Mouse (Mus musculus) embryonic facial prominence, embryonic 12.5 days (tissue): ENCODE results near the gene Plcl2. TPM values are rescaled to one million over a fixed set of nuclear protein-coding genes. Genes with fewer than 3 reads are reported as not detected.
"Not testable (repeated sequence)": the region's sequence is repeated elsewhere in the genome, so short reads cannot be mapped to it uniquely, and the experiment has no call there.

Experiments used
- ATAC-seq: fragments of 200-750 bp; cut with Nextera tagmentation; 2 replicates; pipeline ENCODE4 v1.8.0; 2017; ENCODE audit not compliant: insufficient number of reproducible peaks, insufficient read depth, low FRiP score, low TSS enrichment
- H3K27ac ChIP-seq: fragments of 300-500 bp; sonication (generic); 2 replicates; pipeline ENCODE4 v1.5.1; 2016; ENCODE audit warnings: mild to moderate bottlenecking
- H3K27me3 ChIP-seq: fragments of 300-500 bp; sonication (generic); 2 replicates; pipeline ENCODE4 v1.6.1; 2016; ENCODE audit warnings: mild to moderate bottlenecking, moderate library complexity
- H3K36me3 ChIP-seq: fragments of 300-500 bp; sonication (generic); 2 replicates; pipeline ENCODE4 v1.6.1; 2016; ENCODE audit warnings: mild to moderate bottlenecking
- H3K4me1 ChIP-seq: fragments of 300-500 bp; sonication (generic); 2 replicates; pipeline ENCODE4 v1.6.1; 2016
- H3K4me2 ChIP-seq: fragments of 300-500 bp; sonication (generic); replicated peaks from 2 replicates; pipeline ENCODE4 v1.6.1; 2016; ENCODE audit warnings: mild to moderate bottlenecking, moderate library complexity
- H3K4me3 ChIP-seq: fragments of 300-500 bp; sonication (generic); 2 replicates; pipeline ENCODE4 v1.5.1; 2016; ENCODE audit warnings: mild to moderate bottlenecking
- H3K9ac ChIP-seq: fragments of 300-500 bp; sonication (generic); 2 replicates; pipeline ENCODE4 v1.6.1; 2016; ENCODE audit warnings: mild to moderate bottlenecking, moderate library complexity
- H3K9me3 ChIP-seq: fragments of 300-500 bp; sonication (generic); 2 replicates; pipeline ENCODE4 v1.6.1; 2016; ENCODE audit warnings: mild to moderate bottlenecking, moderate library complexity
- WGBS: fragments of 180-500 bp; shearing (Covaris S2); methylation state at CpG from one replicate; pipeline ENCODE4 v1.1.7; 2016; 5-methylcytosine and 5-hydroxymethylcytosine counted together
- polyA plus RNA-seq: library from polyadenylated mRNA; unstranded; fragments of >200 nt; fragmentation: Nextera tagmentation; extraction: Ambion mirVana; gene quantifications from 2 replicates; pipeline ENCODE4 v1.2.1, GENCODE M21; 2016

Gene Plcl2
- polyA plus RNA-seq, 1 experiment from 2014 or later, result 5.9 TPM

- Histone ChIP-seq H3K36me3 (no peaks in the 10 kb centered on the region), H3K27me3 (no peaks in the 10 kb centered on the region), H3K27ac (no peak overlapping the region), H3K4me3 (no peak overlapping the region), H3K9me3 (no peaks in the 10 kb centered on the region), H3K9ac (no peak overlapping the region), H3K4me1 (no peaks in the 10 kb centered on the region), H3K4me2 (no peak overlapping the region)
- no peak for ATAC-seq
- WGBS, result 83% methylated on average over 2 of the region's 2 CpGs
Measured at GRCm38 (mm10) chr17:50552130-50552529, 42.9 kb downstream of the Plcl2 start.

- no peak overlapping the region for H3K27ac ChIP-seq
- WGBS, result 80% methylated on average over 12 of the region's 12 CpGs
- no peak for ATAC-seq
Measured at GRCm38 (mm10) chr17:50557566-50558238, 48.5 kb downstream of the Plcl2 start.

GRCm38 (mm10) chr17:50558239-50558625 lies 49.0 kb downstream of the Plcl2 start:
- peaks cover 4% of the 10 kb centered on the region; the same call in 1 of the 2 replicates for H3K4me1 ChIP-seq
- H3K9ac ChIP-seq, result no peak overlapping the region
- H3K9me3 ChIP-seq, result no peaks in the 10 kb centered on the region
- 73% methylated on average over 4 of the region's 4 CpGs for WGBS
- no peak overlapping the region for H3K4me3 ChIP-seq
- H3K27me3 ChIP-seq, result no peaks in the 10 kb centered on the region
- no peak overlapping the region for H3K27ac ChIP-seq
- no peaks in the 10 kb centered on the region for H3K36me3 ChIP-seq
- no peak overlapping the region for H3K4me2 ChIP-seq
- no peak for ATAC-seq

More at GRCm38 (mm10) chr17:50557566-50558238, 48.5 kb downstream of the Plcl2 start:
- Histone ChIP-seq H3K9ac (no peak overlapping the region), H3K4me1 (peaks cover 4% of the 10 kb centered on the region; the same call in 1 of the 2 replicates), H3K4me2 (no peak overlapping the region), H3K4me3 (no peak overlapping the region), H3K27me3 (no peaks in the 10 kb centered on the region), H3K36me3 (no peaks in the 10 kb centered on the region), H3K9me3 (no peaks in the 10 kb centered on the region)

GRCm38 (mm10) chr17:50565376-50566123 lies 56.3 kb downstream of the Plcl2 start:
- Histone ChIP-seq H3K27ac (no peak overlapping the region), H3K4me1 (peaks cover 3% of the 10 kb centered on the region; the same call in 1 of the 2 replicates), H3K9ac (no peak overlapping the region), H3K9me3 (no peaks in the 10 kb centered on the region), H3K4me3 (no peak overlapping the region), H3K27me3 (no peaks in the 10 kb centered on the region), H3K4me2 (no peak overlapping the region), H3K36me3 (no peaks in the 10 kb centered on the region)
- no peak for ATAC-seq
- WGBS, result 44% methylated on average over 8 of the region's 8 CpGs

GRCm38 (mm10) chr17:50568846-50569245 lies 59.6 kb downstream of the Plcl2 start:
- Histone ChIP-seq H3K9ac (no peak overlapping the region), H3K4me2 (no peak overlapping the region), H3K4me3 (no peak overlapping the region), H3K9me3 (no peaks in the 10 kb centered on the region), H3K27me3 (no peaks in the 10 kb centered on the region), H3K4me1 (no peaks in the 10 kb centered on the region; the same call in 1 of the 2 replicates), H3K27ac (no peak overlapping the region), H3K36me3 (no peaks in the 10 kb centered on the region)
- ATAC-seq, result no peak
- 94% methylated on average over 2 of the region's 2 CpGs for WGBS

- H3K36me3 ChIP-seq, H3K4me3 ChIP-seq, H3K9me3 ChIP-seq, H3K27me3 ChIP-seq, H3K9ac ChIP-seq, ATAC-seq, H3K4me1 ChIP-seq, H3K27ac ChIP-seq, H3K4me2 ChIP-seq: not testable (repeated sequence)
- WGBS, result 92% methylated on average over 5 of the region's 5 CpGs
Measured at GRCm38 (mm10) chr17:50570228-50570627, 61.0 kb downstream of the Plcl2 start.

GRCm38 (mm10) chr17:50570681-50571398 lies 61.6 kb downstream of the Plcl2 start:
- Histone ChIP-seq H3K9ac (no peak overlapping the region), H3K4me1 (no peaks in the 10 kb centered on the region), H3K4me3 (no peak overlapping the region), H3K27me3 (no peaks in the 10 kb centered on the region), H3K4me2 (no peak overlapping the region), H3K27ac (no peak overlapping the region), H3K36me3 (no peaks in the 10 kb centered on the region), H3K9me3 (no peaks in the 10 kb centered on the region)
- no peak for ATAC-seq
- WGBS, result 69% methylated on average over 5 of the region's 5 CpGs

- WGBS, result 91% methylated on average over 12 of the region's 12 CpGs
- Histone ChIP-seq H3K27me3 (no peaks in the 10 kb centered on the region), H3K9me3 (no peaks in the 10 kb centered on the region), H3K27ac (no peak overlapping the region), H3K9ac (no peak overlapping the region), H3K4me3 (no peak overlapping the region), H3K4me2 (no peak overlapping the region), H3K4me1 (no peaks in the 10 kb centered on the region), H3K36me3 (no peaks in the 10 kb centered on the region)
- no peak for ATAC-seq
Measured at GRCm38 (mm10) chr17:50574161-50574560, 65.0 kb downstream of the Plcl2 start.

- Histone ChIP-seq H3K9me3 (no peaks in the 10 kb centered on the region), H3K27me3 (no peaks in the 10 kb centered on the region), H3K27ac (no peak overlapping the region), H3K36me3 (no peaks in the 10 kb centered on the region), H3K9ac (no peak overlapping the region), H3K4me3 (no peak overlapping the region), H3K4me2 (no peak overlapping the region), H3K4me1 (no peaks in the 10 kb centered on the region)
- 84% methylated on average over 3 of the region's 3 CpGs for WGBS
- no peak for ATAC-seq
Measured at GRCm38 (mm10) chr17:50580416-50580815, 71.2 kb downstream of the Plcl2 start.

- H3K9ac ChIP-seq, result no peak overlapping the region
- H3K27me3 ChIP-seq, result no peaks in the 10 kb centered on the region
- no peaks in the 10 kb centered on the region for H3K9me3 ChIP-seq
- H3K36me3 ChIP-seq, result no peaks in the 10 kb centered on the region
- no peak for ATAC-seq
- no peaks in the 10 kb centered on the region for H3K4me1 ChIP-seq
- WGBS, result 94% methylated on average over 5 of the region's 5 CpGs
- H3K4me2 ChIP-seq, result no peak overlapping the region
- H3K27ac ChIP-seq, result no peak overlapping the region
- H3K4me3 ChIP-seq, result no peak overlapping the region
Measured at GRCm38 (mm10) chr17:50586834-50587233, 77.6 kb downstream of the Plcl2 start.

GRCm38 (mm10) chr17:50587941-50588340 lies 78.7 kb downstream of the Plcl2 start:
- ATAC-seq, result no peak
- no peaks in the 10 kb centered on the region for H3K9me3 ChIP-seq
- no peak overlapping the region for H3K4me3 ChIP-seq
- H3K9ac ChIP-seq, result no peak overlapping the region
- no peak overlapping the region for H3K27ac ChIP-seq
- no peak overlapping the region for H3K4me2 ChIP-seq
- H3K27me3 ChIP-seq, result no peaks in the 10 kb centered on the region
- WGBS, result 84% methylated on average over 3 of the region's 3 CpGs
- no peaks in the 10 kb centered on the region for H3K36me3 ChIP-seq
- H3K4me1 ChIP-seq, result no peaks in the 10 kb centered on the region

- no peak for ATAC-seq
- WGBS, result 83% methylated on average over 6 of the region's 6 CpGs
- H3K36me3 ChIP-seq, result no peaks in the 10 kb centered on the region
- H3K4me2 ChIP-seq, result no peak overlapping the region
- H3K27ac ChIP-seq, result no peak overlapping the region
- no peak overlapping the region for H3K4me3 ChIP-seq
- H3K9ac ChIP-seq, result no peak overlapping the region
- no peaks in the 10 kb centered on the region for H3K9me3 ChIP-seq
- no peaks in the 10 kb centered on the region for H3K27me3 ChIP-seq
- no peaks in the 10 kb centered on the region for H3K4me1 ChIP-seq
Measured at GRCm38 (mm10) chr17:50600178-50600577, 91.0 kb downstream of the Plcl2 start.
